Comparison of ENCODE assay signal across 16 mouse cellular contexts in genomic region chr16:25255603-25256260, GRCm38 (mm10). TPM values are rescaled to one million over a fixed set of nuclear protein-coding genes. Genes with fewer than 3 reads are reported as not detected.
DNase-seq lines count a peak whose midpoint lies in the region; ATAC-seq and TF ChIP-seq lines count a peak whose summit lies in the region.
"Had no signal": no experiment of that assay in that cellular context is flagged by ENCODE, and none has a peak within 500 bp of the region (broad histone marks: within the 10 kb centered on the region; RNA-seq: fewer than 3 reads in every experiment).

No protein-coding gene starts in this region.

- H3K27ac ChIP-seq in embryonic facial prominence, embryonic 14.5 days (replicated peaks; ENCODE audit: low read depth, low read length), result no peak overlapping the region
- H3K27ac ChIP-seq in embryonic facial prominence, embryonic 10.5 days (replicated peaks), result no peak overlapping the region
- H3K27ac ChIP-seq in midbrain, postnatal 0 days (ENCODE audit: low read depth, low read length), result no peak overlapping the region
- H3K27ac ChIP-seq in midbrain, embryonic 10.5 days (replicated peaks), result no peak overlapping the region
- no peak overlapping the region for H3K27ac ChIP-seq in left cerebral cortex, adult 2 months
- H3K27ac ChIP-seq in stomach, postnatal 0 days (replicated peaks), result no peak overlapping the region
- H3K27ac ChIP-seq: limb, embryonic 12.5 days had no signal

- H3K27me3 ChIP-seq in embryonic facial prominence, embryonic 14.5 days (replicated peaks; ENCODE audit: control insufficient read depth, insufficient read depth, low read length), result no peaks in the 10 kb centered on the region
- H3K27me3 ChIP-seq in embryonic facial prominence, embryonic 10.5 days (replicated peaks; ENCODE audit: low read depth, poor library complexity, severe bottlenecking), result no peaks in the 10 kb centered on the region
- H3K27me3 ChIP-seq in midbrain, postnatal 0 days (ENCODE audit: insufficient read depth, low read length), result no peaks in the 10 kb centered on the region
- no peaks in the 10 kb centered on the region for H3K27me3 ChIP-seq in midbrain, embryonic 10.5 days (ENCODE audit: low read depth, poor library complexity, severe bottlenecking)
- H3K27me3 ChIP-seq in stomach, postnatal 0 days (ENCODE audit: control insufficient read depth, insufficient read depth, low read length), result no peaks in the 10 kb centered on the region
- H3K27me3 ChIP-seq: limb, embryonic 12.5 days had no signal

- intact Hi-C loops in left cerebral cortex, adult 2 months (cut with DNase I), result loop anchor here (2.0 to 5.0 kb wide), 2 partner anchors 59 to 332 kb away; no protein-coding TSS in a partner anchor

- peak; percentile 48 for DNase-seq in embryonic facial prominence, embryonic 14.5 days (ENCODE audit: low spot score)
- no peak for DNase-seq in embryonic facial prominence, embryonic 10.5 days (ENCODE audit: low spot score)
- peak; percentile 32 for DNase-seq in midbrain, postnatal 0 days (ENCODE audit: low spot score)
- DNase-seq in midbrain, embryonic 10.5 days (ENCODE audit: low spot score), result no peak
- DNase-seq in left cerebral cortex, adult 2 months (ENCODE audit: extremely low spot score in 1 of 2, low spot score in 2 of 2), result peak; percentile 31 to 43
- no peak for DNase-seq in stomach, postnatal 0 days (ENCODE audit: low spot score)
- no peak for DNase-seq in thymus, postnatal 25 days
- no peak for DNase-seq in adrenal gland, postnatal 4 days (ENCODE audit: low spot score in 2 of 2)
- DNase-seq: cerebellum, adult 11-12 months; kidney, adult 8-10 months; lung, adult 2 months; thymus, adult 2 months had no signal

- no peak for TF ChIP-seq CTCF in midbrain, postnatal 0 days (IDR thresholded peaks at IDR 0.05)
- TF ChIP-seq CTCF in left cerebral cortex, adult 2 months (IDR thresholded peaks at IDR 0.05), result no peak
- no peak for TF ChIP-seq CTCF in stomach, postnatal 0 days (IDR thresholded peaks at IDR 0.05; ENCODE audit: low read depth)

- no peak overlapping the region for H3K9ac ChIP-seq in embryonic facial prominence, embryonic 14.5 days (ENCODE audit: low read depth, low read length)
- H3K9ac ChIP-seq in midbrain, postnatal 0 days (replicated peaks; ENCODE audit: low read length, poor library complexity, severe bottlenecking), result no peak overlapping the region
- H3K9ac ChIP-seq in stomach, postnatal 0 days (ENCODE audit: low read length), result no peak overlapping the region
- H3K9ac ChIP-seq: limb, embryonic 12.5 days had no signal

- no peak for TF ChIP-seq EP300 in stomach, postnatal 0 days (optimal IDR thresholded peaks at IDR 0.05)

- ATAC-seq in embryonic facial prominence, embryonic 14.5 days (ENCODE audit: low read depth), result no peak
- ATAC-seq in midbrain, postnatal 0 days (ENCODE audit: low FRiP score), result no peak
- no peak for ATAC-seq in stomach, postnatal 0 days (ENCODE audit: low FRiP score, low TSS enrichment)

- H3K4me1 ChIP-seq in embryonic facial prominence, embryonic 14.5 days (ENCODE audit: control insufficient read depth, insufficient read depth, low read length), result no peaks in the 10 kb centered on the region
- no peaks in the 10 kb centered on the region for H3K4me1 ChIP-seq in embryonic facial prominence, embryonic 10.5 days
- H3K4me1 ChIP-seq in midbrain, postnatal 0 days (ENCODE audit: insufficient read depth, low read length), result no peaks in the 10 kb centered on the region
- no peaks in the 10 kb centered on the region for H3K4me1 ChIP-seq in midbrain, embryonic 10.5 days
- H3K4me1 ChIP-seq in stomach, postnatal 0 days (replicated peaks; ENCODE audit: control insufficient read depth, insufficient read depth), result no peaks in the 10 kb centered on the region

- H3K4me2 ChIP-seq in embryonic facial prominence, embryonic 14.5 days (ENCODE audit: low read depth, low read length), result no peak overlapping the region
- H3K4me2 ChIP-seq in midbrain, postnatal 0 days (ENCODE audit: low read depth, low read length, poor library complexity, severe bottlenecking), result no peak overlapping the region
- 0 out of 2 replicates have a peak overlapping the region, but pooled peaks have one; percentile 11 for H3K4me2 ChIP-seq in stomach, postnatal 0 days (replicated peaks; ENCODE audit: low read depth)
- H3K4me2 ChIP-seq: limb, embryonic 12.5 days had no signal

- WGBS in embryonic facial prominence, embryonic 14.5 days, result 67% methylated on average over 8 of the region's 8 CpGs
- 91% methylated on average over 8 of the region's 8 CpGs for WGBS in embryonic facial prominence, embryonic 10.5 days
- WGBS in midbrain, postnatal 0 days, result 86% methylated on average over 8 of the region's 8 CpGs
- WGBS in midbrain, embryonic 10.5 days, result 92% methylated on average over 8 of the region's 8 CpGs
- 74% methylated on average over 8 of the region's 8 CpGs for WGBS in stomach, postnatal 0 days

- no peaks in the 10 kb centered on the region for H3K36me3 ChIP-seq in embryonic facial prominence, embryonic 14.5 days (ENCODE audit: control insufficient read depth, insufficient read depth, low read length)
- H3K36me3 ChIP-seq in embryonic facial prominence, embryonic 10.5 days (replicated peaks), result no peaks in the 10 kb centered on the region
- no peaks in the 10 kb centered on the region for H3K36me3 ChIP-seq in midbrain, postnatal 0 days (ENCODE audit: insufficient read depth, low read length)
- no peaks in the 10 kb centered on the region for H3K36me3 ChIP-seq in midbrain, embryonic 10.5 days
- no peaks in the 10 kb centered on the region for H3K36me3 ChIP-seq in stomach, postnatal 0 days (ENCODE audit: control insufficient read depth, insufficient read depth, low read length)
- H3K36me3 ChIP-seq: limb, embryonic 12.5 days had no signal

- no peak overlapping the region for H3K4me3 ChIP-seq in embryonic facial prominence, embryonic 14.5 days (ENCODE audit: low read depth, low read length)
- H3K4me3 ChIP-seq in embryonic facial prominence, embryonic 10.5 days, result no peak overlapping the region
- no peak overlapping the region for H3K4me3 ChIP-seq in midbrain, postnatal 0 days (ENCODE audit: low read depth, low read length)
- no peak overlapping the region for H3K4me3 ChIP-seq in midbrain, embryonic 10.5 days
- H3K4me3 ChIP-seq in left cerebral cortex, adult 2 months, result no peak overlapping the region
- no peak overlapping the region for H3K4me3 ChIP-seq in stomach, postnatal 0 days (ENCODE audit: low read depth, low read length)
- H3K4me3 ChIP-seq: limb, embryonic 12.5 days; myocyte had no signal

- H3K9me3 ChIP-seq in embryonic facial prominence, embryonic 14.5 days (ENCODE audit: control insufficient read depth, low read length), result no peaks in the 10 kb centered on the region
- no peaks in the 10 kb centered on the region for H3K9me3 ChIP-seq in embryonic facial prominence, embryonic 10.5 days
- no peaks in the 10 kb centered on the region for H3K9me3 ChIP-seq in midbrain, postnatal 0 days (ENCODE audit: low read length)
- no peaks in the 10 kb centered on the region for H3K9me3 ChIP-seq in midbrain, embryonic 10.5 days (replicated peaks)
- no peaks in the 10 kb centered on the region for H3K9me3 ChIP-seq in stomach, postnatal 0 days (ENCODE audit: control insufficient read depth, low read length)
- H3K9me3 ChIP-seq: limb, embryonic 12.5 days had no signal

RNA-seq across cellular contexts. Expression of gene Tprg, which starts 30.9 kb away (rescaled TPM):
- 2.2 and 3.5 TPM in 2 replicates for polyA plus RNA-seq in embryonic facial prominence, embryonic 14.5 days (2014; fragmentation: Nextera tagmentation; extraction: Ambion mirVana)
- polyA plus RNA-seq in embryonic facial prominence, embryonic 10.5 days (2016; fragmentation: Nextera tagmentation; extraction: Ambion mirVana), result 0.14 TPM in 1 of 2 replicates, not detected in the other
- 0.16 TPM in 1 of 2 replicates, not detected in the other for total RNA-seq in midbrain, postnatal 0 days (2014; rRNA removed)
- polyA plus RNA-seq in midbrain, postnatal 0 days (2015; fragmentation: Nextera tagmentation; extraction: Ambion mirVana), result not detected in 2 replicates
- not detected in 2 replicates for polyA plus RNA-seq in midbrain, embryonic 10.5 days (2016; fragmentation: Nextera tagmentation; extraction: Ambion mirVana)
- total RNA-seq in left cerebral cortex, adult 2 months (2021), result not detected
- polyA plus RNA-seq in stomach, postnatal 0 days (2015; fragmentation: Nextera tagmentation; extraction: Ambion mirVana), result 41.0 and 43.6 TPM in 2 replicates
- not detected for total RNA-seq in adrenal gland, postnatal 4 days (2021)
- total RNA-seq: granulocyte monocyte progenitor cell, adult 5-6 weeks; heart, postnatal 36 days had no signal
- polyA plus RNA-seq: limb, embryonic 12.5 days; myocyte had no signal

Comparison
In these comparisons a context has a peak if more than half of its experiments do, and no peak if none do; other contexts are left out.
1. DNase-seq: peak in embryonic facial prominence, embryonic 14.5 days (single experiment), midbrain, postnatal 0 days (single experiment) and left cerebral cortex, adult 2 months (2 of 2); none in embryonic facial prominence, embryonic 10.5 days (single experiment), midbrain, embryonic 10.5 days (single experiment), stomach, postnatal 0 days (single experiment), thymus, postnatal 25 days (single experiment) and adrenal gland, postnatal 4 days (0 of 2).